8 mouse cellular contexts compared by ENCODE assay signal in the genomic region with DNA sequence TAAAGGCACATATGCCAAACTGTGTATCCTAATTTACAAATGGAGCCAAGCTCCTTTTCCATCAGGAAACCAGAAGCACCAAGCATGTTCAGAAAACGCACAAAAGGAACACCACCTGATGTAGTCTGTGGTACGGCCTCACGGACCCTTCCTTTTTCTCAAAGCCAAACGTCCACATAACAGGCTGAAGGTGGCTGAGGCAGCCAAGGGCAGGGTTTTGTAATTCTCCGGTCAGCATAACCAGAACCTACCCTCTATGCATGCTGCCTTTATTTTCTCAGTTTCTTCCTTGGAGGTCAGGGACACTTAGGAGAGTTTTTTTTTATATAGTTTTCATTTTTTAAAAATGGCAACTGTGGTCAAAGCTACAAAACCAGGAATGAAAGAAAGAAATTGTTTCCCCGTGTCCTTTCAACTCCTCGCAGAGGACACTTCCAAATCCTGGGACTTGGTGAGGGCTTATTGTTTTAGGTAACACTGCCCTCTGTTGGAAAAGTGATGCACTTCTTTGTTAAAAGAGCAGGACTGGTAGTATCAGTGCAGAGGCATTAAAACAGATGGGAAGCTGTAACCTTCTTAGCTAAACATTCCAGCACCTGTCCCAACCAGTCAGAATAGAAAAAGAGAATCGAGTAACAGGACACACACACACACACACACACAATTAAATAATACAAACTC.
DNase-seq lines count a peak whose midpoint lies in the region; ATAC-seq and TF ChIP-seq lines count a peak whose summit lies in the region.

No protein-coding gene starts in this region.

- no peak overlapping the region for H3K4me2 ChIP-seq in heart, postnatal 0 days (ENCODE audit: low read depth, low read length)
- H3K4me2 ChIP-seq in myocyte (ENCODE audit: low read depth) = peak overlapping the region; percentile 42

- no peak overlapping the region for H3K4me3 ChIP-seq in heart, postnatal 0 days (ENCODE audit: low read depth, low read length)
- no peak overlapping the region for H3K4me3 ChIP-seq in cortical plate, adult 2 months (ENCODE audit: insufficient read depth, low read length)
- H3K4me3 ChIP-seq in hindbrain, embryonic 10.5 days = no peak overlapping the region
- no peak overlapping the region for H3K4me3 ChIP-seq in myocyte

- H3K9ac ChIP-seq in heart, postnatal 0 days (replicated peaks; ENCODE audit: low read depth, low read length) = no peak overlapping the region

- TF ChIP-seq POLR2A in cortical plate, adult 2 months (IDR thresholded peaks at IDR 0.05; ENCODE audit: extremely low read depth, insufficient read depth, low read length) = no peak
- no peak for TF ChIP-seq POLR2A in myocyte (IDR thresholded peaks at IDR 0.05; ENCODE audit: insufficient read length, low read depth)

- H3K27me3 ChIP-seq in heart, postnatal 0 days (ENCODE audit: control insufficient read depth, insufficient read depth, low read length) = no peaks in the 10 kb centered on the region
- H3K27me3 ChIP-seq in hindbrain, embryonic 10.5 days (ENCODE audit: insufficient read depth, poor library complexity, severe bottlenecking) = no peaks in the 10 kb centered on the region
- H3K27me3 ChIP-seq in myocyte (ENCODE audit: control insufficient read depth, insufficient read depth, insufficient read length) = no peaks in the 10 kb centered on the region

- TF ChIP-seq CTCF in heart, postnatal 0 days (IDR thresholded peaks at IDR 0.05; ENCODE audit: low read depth) = peak; percentile 64
- TF ChIP-seq CTCF in cortical plate, adult 2 months (IDR thresholded peaks at IDR 0.05; ENCODE audit: extremely low read depth, insufficient read depth, low read length) = peak; percentile 57; the same call in 1 of the 2 replicates

- H3K36me3 ChIP-seq in heart, postnatal 0 days (replicated peaks; ENCODE audit: control insufficient read depth, insufficient read depth, low read length) = no peaks in the 10 kb centered on the region
- H3K36me3 ChIP-seq in hindbrain, embryonic 10.5 days = no peaks in the 10 kb centered on the region
- H3K36me3 ChIP-seq in myocyte (ENCODE audit: control insufficient read depth, insufficient read depth) = no peaks in the 10 kb centered on the region

- WGBS in heart, postnatal 0 days = 40% methylated on average over 8 of the region's 8 CpGs
- WGBS in hindbrain, embryonic 10.5 days = 57% methylated on average over 8 of the region's 8 CpGs

- no peak overlapping the region for H3K27ac ChIP-seq in heart, postnatal 0 days (ENCODE audit: low read depth)
- no peak overlapping the region for H3K27ac ChIP-seq in cortical plate, adult 2 months (ENCODE audit: insufficient read depth, low read length)
- no peak overlapping the region for H3K27ac ChIP-seq in hindbrain, embryonic 10.5 days

- no peaks in the 10 kb centered on the region for H3K4me1 ChIP-seq in heart, postnatal 0 days (ENCODE audit: control insufficient read depth, insufficient read depth)
- peaks cover 1% of the 10 kb centered on the region; the same call in 1 of the 2 replicates for H3K4me1 ChIP-seq in cortical plate, adult 2 months (ENCODE audit: control insufficient read depth, insufficient read depth, low read length)
- no peaks in the 10 kb centered on the region for H3K4me1 ChIP-seq in hindbrain, embryonic 10.5 days (replicated peaks)

- no peaks in the 10 kb centered on the region for H3K9me3 ChIP-seq in heart, postnatal 0 days (replicated peaks; ENCODE audit: control insufficient read depth, low read length)
- H3K9me3 ChIP-seq in hindbrain, embryonic 10.5 days = no peaks in the 10 kb centered on the region

- H3ac ChIP-seq in myocyte (ENCODE audit: control insufficient read depth, insufficient read length) = no peak overlapping the region

- H3K79me2 ChIP-seq in myocyte (ENCODE audit: control insufficient read depth, insufficient read depth) = no peaks in the 10 kb centered on the region

- DNase-seq in heart, postnatal 0 days (ENCODE audit: low spot score) = peak; percentile 72
- DNase-seq in heart, adult 9 months (ENCODE audit: low spot score in 2 of 2) = no peak
- DNase-seq in MEL-GATA-1-ER (ENCODE audit: extremely low read depth, low read depth) = peak; percentile 61
- DNase-seq in hindbrain, embryonic 10.5 days (ENCODE audit: low spot score) = peak; percentile 4
- DNase-seq in left cerebral cortex, adult 11 months (ENCODE audit: low spot score) = peak; percentile 37

- TF ChIP-seq EP300 in heart, postnatal 0 days (IDR thresholded peaks at IDR 0.05; ENCODE audit: low read depth) = no peak

- no peak for ATAC-seq in heart, postnatal 0 days (ENCODE audit: insufficient read depth, low read depth)
- no peak for ATAC-seq in erythroid progenitor cell, adult 5-6 weeks (replicated peaks; ENCODE audit: low FRiP score, poor library complexity, severe bottlenecking)

TF ChIP-seq in myocyte, 11 proteins besides CTCF, POLR2A, EP300 and RAD21:
- no peak for TF ChIP-seq MYOG (IDR thresholded peaks at IDR 0.05; ENCODE audit: control insufficient read depth in 1 of 3, insufficient read depth in 1 of 3, insufficient read length in 2 of 3, low read depth in 2 of 3)
- no peak for TF ChIP-seq TCF12 (IDR thresholded peaks at IDR 0.05; ENCODE audit: insufficient read depth, poor library complexity, severe bottlenecking)
- TF ChIP-seq POLR2AphosphoS2 (IDR thresholded peaks at IDR 0.05; ENCODE audit: insufficient read length, low read depth) = no peak
- TF ChIP-seq MYOD1 (IDR thresholded peaks at IDR 0.05; ENCODE audit: control insufficient read depth in 1 of 3, insufficient read length in 2 of 3, low read depth in 2 of 3) = no peak
- TF ChIP-seq E2F4 (IDR thresholded peaks at IDR 0.05; ENCODE audit: insufficient read depth) = no peak
- TF ChIP-seq MAX (IDR thresholded peaks at IDR 0.05; ENCODE audit: low read depth) = no peak
- no peak for TF ChIP-seq USF1 (IDR thresholded peaks at IDR 0.05; ENCODE audit: low read depth)
- TF ChIP-seq TCF3 (IDR thresholded peaks at IDR 0.05; ENCODE audit: insufficient read length, low read depth) = no peak
- no peak for TF ChIP-seq CEBPB (IDR thresholded peaks at IDR 0.05; ENCODE audit: insufficient read depth, poor library complexity, severe bottlenecking)
- no peak for TF ChIP-seq REST (IDR thresholded peaks at IDR 0.05; ENCODE audit: insufficient read depth, insufficient read length)
- no peak for TF ChIP-seq SRF (IDR thresholded peaks at IDR 0.05; ENCODE audit: control insufficient read depth, insufficient read length, low read depth)

Comparison
In these comparisons a context has a peak if more than half of its experiments do, and no peak if none do; other contexts are left out.
1. DNase-seq: peak in heart, postnatal 0 days (single experiment), MEL-GATA-1-ER (single experiment), hindbrain, embryonic 10.5 days (single experiment) and left cerebral cortex, adult 11 months (single experiment); none in heart, adult 9 months (0 of 2).